Mouse (Mus musculus) gastrocnemius, postnatal 4 days (tissue): Measurements from ENCODE around the gene P4htm. TPM values are rescaled to one million over a fixed set of nuclear protein-coding genes. Genes with fewer than 3 reads are reported as not detected.
"Not testable (repeated sequence)": the region's sequence is repeated elsewhere in the genome, so short reads cannot be mapped to it uniquely, and the experiment has no call there.

Experiments
- DNase-seq, 2 experiments: peaks; one replicate each; pipeline ENCODE4 v3.0.0; 2021 to 2022; ENCODE audit warnings: low spot score in 2 of 2, mixed read lengths in 2 of 2
- long read RNA-seq, 2 experiments: library from polyadenylated mRNA; stranded (forward); transcript quantifications; one replicate each; pipeline ENCODE4 v2.0.0; 2021
- total RNA-seq, 2 experiments: library from RNA; stranded (reverse); gene quantifications; 2 replicates each; pipeline ENCODE4 v1.2.3; 2021

Gene P4htm
- 1 to 10 TPM; 5.0 to 5.5 TPM for total RNA-seq
- long read RNA-seq, experiment 1, transcript P4htm-201 (9 exons, 1,841 nt), result major isoform, 11 of 16 reads
- long read RNA-seq, experiment 1, partial matches to known transcripts, result 1 of 16 reads
- long read RNA-seq, experiment 1, other reads (novel, unspliced or antisense), result 4 of 16 reads
- long read RNA-seq, experiment 2, transcript P4htm-201 (9 exons, 1,841 nt), result major isoform, 16 of 23 reads
- long read RNA-seq, experiment 2, partial matches to known transcripts, result 6 of 23 reads
- long read RNA-seq, experiment 2, other reads (novel, unspliced or antisense), result 1 of 23 reads

DNA sequence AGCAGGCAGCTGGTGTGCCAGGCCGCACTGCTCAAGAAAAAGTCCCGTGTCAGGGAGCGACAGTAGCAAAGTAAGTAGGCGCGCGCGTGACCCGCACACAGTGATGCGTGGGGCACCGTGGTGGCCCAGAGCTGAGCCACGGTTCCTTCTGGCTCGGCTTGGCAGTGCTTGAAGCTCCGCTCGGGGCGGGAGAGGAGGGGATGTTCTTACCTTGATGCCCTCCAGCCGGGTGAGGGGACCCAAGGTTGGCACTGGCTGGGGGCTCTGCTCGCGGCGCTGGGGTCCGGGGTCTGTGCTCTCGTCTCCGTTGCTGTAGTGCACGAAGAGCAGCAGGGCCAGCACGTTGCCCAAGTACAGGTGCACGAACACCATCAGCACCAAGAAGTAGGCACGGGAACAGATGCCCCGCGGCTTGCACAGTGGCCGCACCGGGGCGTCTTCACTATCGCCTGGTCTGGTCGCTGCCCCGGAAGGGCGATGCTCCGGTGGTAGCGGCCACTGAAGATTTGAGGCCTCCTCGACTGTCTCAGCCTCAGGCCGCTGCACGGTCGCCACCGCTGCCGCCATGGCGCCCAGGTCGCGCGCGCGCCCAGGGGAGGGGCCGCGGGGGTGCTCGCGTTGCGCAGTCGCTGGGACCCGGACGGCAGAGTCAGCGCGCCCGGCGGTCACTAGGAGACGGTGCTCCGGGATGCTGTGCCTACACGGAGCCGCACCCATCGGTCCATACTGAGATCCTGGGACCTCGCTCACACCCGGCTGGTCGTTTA is at the start of gene P4htm:
P4htm (minus strand) TSS at position 670 of the 767 bp plus-strand sequence.
- DNase-seq, result peak; percentile 58 to 75

DNA sequence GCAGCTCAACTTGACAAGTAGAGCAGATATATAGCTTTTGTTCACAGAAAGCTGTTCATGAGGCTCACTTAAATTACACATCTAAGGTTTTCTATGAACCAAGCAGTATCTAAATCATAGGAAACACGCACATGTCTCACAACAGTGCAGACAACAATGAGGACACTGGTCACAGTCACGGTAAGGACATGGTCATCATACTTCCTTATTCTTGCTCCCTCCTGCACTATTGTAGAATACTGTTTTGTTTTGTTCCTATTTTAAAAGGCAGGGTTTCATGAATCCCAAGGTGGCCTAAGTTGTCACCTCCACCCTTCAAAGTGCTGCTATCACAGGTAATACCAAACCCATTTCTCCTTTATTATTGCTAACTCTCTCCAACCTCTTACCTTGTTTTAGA is 42.4 kb upstream of the P4htm start:
- DNase-seq, result no peak

DNA sequence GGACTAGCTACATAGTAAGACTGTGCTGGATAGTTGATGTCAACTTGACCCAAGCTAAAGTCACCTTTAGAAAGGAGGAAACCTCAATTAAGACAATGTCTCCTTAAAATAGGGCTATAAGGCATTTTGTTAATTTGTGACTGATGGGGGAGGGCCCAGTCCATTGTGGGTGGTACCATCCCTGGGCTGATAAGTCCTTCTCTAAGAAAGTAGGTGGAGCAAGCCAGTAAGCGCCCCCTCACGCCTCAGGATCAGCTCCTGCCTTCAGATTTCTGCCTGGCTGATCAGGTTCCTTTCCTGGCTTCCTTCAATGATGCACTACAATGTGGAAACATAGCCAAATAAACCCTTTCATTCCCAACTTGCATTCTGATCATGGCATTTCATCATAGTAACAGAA is 37.9 kb upstream of the P4htm start:
- no peak for DNase-seq

GRCm38 (mm10) chr9:108633846-108634245 is 36.4 kb upstream of the P4htm start:
- DNase-seq, result no peak

- DNase-seq, result no peak
Measured at GRCm38 (mm10) chr9:108632375-108632774, 34.9 kb upstream of the P4htm start.

- DNase-seq, result no peak
Measured at GRCm38 (mm10) chr9:108631631-108632256, 34.3 kb upstream of the P4htm start.

DNA sequence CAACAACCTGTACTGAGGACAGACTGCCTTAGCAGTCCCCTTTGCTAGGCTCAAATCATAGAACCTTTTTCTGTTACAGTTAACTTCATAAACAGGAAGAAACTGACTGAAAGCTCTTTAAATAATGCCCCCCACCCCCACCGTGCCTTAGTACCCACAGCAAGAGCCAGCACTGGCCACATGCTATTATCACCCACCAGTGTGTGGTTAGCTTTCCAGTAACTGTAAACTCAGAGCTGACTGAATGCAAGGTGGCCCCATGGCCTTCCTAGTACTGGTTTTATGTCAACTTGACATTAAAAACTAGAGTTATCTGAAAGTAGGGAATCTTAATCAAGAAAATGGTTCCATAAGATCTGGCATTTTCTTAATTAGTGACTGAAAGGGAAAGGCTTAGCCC is 33.2 kb upstream of the P4htm start:
- DNase-seq, result no peak

DNA sequence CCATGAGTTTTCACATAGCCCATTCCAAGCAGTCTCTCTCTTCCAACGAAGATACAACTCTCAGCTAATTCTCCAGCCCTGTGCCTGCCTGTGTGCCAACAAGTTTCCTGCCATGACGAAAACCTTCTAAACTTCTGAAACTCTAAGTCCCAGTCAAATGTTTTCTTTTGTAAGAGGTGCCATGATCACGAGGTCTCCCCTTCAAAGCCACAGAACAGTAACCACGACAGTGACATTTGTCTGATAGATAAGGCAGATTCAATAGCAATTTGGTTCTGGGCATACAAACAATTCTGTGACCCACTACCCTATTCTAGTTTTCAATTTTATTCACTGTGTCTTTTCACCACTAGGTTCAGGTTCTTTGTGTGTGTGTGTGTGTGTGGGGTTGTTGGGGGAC is 30.7 kb upstream of the P4htm start:
- DNase-seq, result no peak

DNA sequence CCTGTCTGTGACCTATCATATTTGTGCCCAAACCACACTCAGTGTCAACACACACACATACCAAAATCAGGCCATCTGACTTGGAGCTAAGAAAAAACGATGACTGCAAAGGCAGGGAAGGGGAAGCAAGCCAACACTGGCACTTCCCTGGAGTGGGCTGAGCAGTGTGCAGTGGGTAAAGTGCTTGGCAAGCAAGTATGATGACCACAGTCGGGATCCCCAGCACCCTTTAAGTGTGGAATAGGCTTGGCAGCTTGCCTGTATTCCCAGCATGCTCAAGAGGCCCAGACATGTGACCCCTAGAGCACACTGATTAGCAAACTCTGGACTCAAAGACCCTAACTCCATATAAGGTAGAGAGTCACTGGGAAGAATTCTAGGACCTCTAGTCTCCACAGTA is 29.0 kb upstream of the P4htm start:
- peak in 1 of 2 experiments; percentile 12 for DNase-seq

DNA sequence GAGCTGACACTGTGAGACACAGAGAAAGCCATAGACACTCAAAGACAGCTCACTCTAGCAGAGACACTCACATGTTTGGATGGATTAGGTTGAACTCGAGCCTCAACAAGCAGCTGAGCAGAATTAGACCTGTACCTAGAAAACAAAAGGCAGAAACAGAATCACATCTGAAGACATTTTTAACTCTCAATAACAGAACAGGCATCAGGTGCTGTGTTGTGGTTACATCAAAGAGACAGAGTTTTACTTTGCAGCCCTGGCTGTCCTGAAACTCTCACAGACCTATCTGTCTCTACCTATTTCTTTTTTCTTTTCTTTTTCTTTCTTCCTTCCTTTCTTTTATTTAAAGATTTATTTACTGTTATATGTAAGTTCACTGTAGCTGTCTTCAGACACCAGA is 19.8 kb upstream of the P4htm start:
- no peak for DNase-seq

- DNase-seq, result no peak
Measured at GRCm38 (mm10) chr9:108611488-108611887, 14.0 kb upstream of the P4htm start.

DNA sequence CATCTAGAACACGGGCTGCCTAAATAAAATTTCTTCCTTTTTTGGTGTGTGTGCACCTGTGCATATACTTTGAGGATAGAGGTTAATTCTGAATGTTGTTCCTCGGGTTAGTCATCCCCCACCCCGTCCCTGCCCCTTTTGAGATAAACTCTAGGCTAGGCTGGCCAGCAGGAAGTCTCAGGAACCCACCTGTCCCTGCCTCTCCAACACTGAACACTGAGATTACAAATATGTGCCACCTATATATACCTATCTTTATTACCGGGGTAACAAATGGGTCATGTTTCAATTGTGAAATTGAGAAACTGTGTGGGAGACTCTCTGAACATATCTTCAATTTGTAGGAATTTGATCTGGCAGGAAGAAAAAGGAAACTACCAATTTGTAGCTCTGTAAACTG is 11.4 kb upstream of the P4htm start:
- DNase-seq, result no peak

DNA sequence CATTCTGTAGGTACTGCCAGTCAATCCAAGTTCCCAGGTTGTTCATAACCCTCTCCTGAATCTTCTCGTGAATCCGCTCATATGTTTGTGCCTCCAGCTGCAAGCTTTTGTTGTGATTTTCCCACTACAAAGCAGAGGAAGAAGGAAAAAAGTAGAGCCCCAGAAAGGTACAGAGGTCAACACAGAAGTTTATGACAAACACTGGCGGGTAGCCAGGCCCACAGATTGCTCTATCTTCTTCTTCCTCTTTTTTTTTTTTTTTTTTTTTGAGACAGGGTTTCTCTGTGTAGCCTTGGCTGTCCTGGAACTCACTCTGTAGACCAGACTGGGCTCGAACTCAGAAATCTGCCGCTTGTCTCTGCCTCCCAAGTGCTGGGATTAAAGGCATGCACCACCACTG is 10.5 kb upstream of the P4htm start:
- not testable (repeated sequence) for DNase-seq

GRCm38 (mm10) chr9:108601986-108602385 is 4.5 kb upstream of the P4htm start:
- no peak for DNase-seq

GRCm38 (mm10) chr9:108600011-108600410 is 2.5 kb upstream of the P4htm start:
- DNase-seq, result no peak

GRCm38 (mm10) chr9:108599021-108599566 is 1.6 kb upstream of the P4htm start:
- no peak for DNase-seq

DNA sequence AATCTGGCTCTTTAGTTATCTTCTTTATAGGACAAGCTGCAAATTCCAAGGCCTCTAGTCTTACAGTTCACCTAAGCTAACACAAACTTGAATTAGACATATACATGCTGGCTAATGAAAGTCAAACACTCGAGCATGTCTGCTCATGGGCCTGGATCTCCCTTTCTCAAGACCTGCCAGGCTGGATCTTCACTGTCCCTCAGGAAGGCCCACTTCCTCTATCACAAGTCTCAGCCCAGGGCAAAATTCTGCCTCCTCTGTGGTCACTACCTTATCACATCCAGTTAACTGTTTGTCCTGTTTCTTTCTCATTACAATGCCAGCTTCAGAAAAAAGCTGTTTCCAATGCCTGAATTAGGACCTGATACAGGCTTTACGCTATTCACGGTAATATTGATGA is 3.1 kb downstream of the P4htm start:
- no peak for DNase-seq

- DNase-seq, result no peak
Measured at GRCm38 (mm10) chr9:108591462-108591861, 6.0 kb downstream of the P4htm start.

DNA sequence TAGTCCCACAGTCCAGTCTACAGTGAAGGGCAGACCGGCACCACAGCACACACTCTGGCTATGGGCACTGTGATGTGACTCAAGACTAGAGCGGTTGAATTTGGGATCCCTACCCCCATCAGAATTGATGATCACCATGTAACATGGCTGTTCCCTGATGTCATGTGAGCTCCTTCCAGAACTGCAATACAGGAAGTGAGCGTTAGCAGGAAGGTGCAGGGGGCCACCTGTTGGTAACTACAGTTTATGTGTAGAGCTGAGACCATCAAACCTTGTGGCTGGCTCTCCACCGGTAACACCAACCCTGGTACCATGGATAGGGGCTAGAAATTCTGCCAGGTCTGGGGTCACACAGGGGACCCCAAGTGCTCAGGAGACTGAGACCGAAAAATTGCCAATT is 8.2 kb downstream of the P4htm start:
- DNase-seq, result no peak

DNA sequence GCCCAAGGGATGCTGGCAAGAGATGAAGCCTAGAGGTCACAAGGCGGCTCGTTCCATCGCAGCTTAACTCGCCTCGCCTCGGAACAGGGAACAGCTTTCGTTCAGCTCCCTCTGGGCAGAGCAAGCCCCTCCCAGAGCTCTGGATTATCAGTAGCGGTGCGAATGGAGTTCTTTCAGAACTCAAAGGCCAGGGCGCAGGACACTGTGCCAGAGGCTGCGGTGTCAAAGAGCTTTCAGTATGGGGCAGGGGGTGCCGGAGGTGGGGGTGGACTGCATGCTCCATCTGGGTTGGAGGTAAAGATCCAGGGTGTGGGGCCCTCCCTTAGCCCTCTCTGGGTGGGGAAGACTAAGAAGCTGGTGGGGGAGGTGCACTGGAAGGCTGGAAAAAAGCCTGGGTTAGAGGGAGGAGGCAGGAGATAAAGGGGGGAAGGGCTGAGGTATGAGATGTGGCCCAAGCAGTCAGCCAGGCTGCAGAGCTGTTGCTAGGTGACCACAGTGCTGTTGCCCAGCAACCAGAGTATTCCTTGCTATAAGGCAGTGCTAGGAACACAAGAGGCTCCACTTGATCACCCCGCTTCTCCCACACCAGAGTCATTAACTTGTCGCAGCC is 9.8 kb downstream of the P4htm start:
- DNase-seq, result peak in 1 of 2 experiments; percentile 61

DNA sequence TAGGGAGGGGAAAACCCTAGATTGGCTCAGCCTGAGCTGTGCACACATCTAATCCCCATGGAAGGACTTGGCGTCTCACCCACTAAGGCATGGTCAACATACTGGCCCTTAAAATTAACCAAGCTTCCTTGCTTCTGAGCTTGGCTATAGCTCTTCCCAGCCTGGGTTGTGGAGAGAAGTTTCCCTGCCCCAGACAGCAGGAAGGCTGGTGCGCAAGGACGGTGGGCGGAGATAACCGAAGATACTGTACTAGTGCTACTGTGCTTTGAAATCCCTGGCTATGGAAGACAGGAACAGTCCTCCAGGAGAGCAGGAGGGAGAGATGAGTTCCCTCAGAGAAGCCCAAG is 18.1 kb downstream of the P4htm start:
- no peak for DNase-seq
